Mouse (Mus musculus) liver, adult 2 months (tissue): ENCODE measurements around the gene Dhx29. TPM values are rescaled to one million over a fixed set of nuclear protein-coding genes. Genes with fewer than 3 reads are reported as not detected.

Source experiments
- DNase-seq: peaks from one replicate; pipeline ENCODE4 v3.0.0-alpha.2; 2011; ENCODE audit warnings: low read depth, low spot score; ENCODE audit errors: extremely low read depth
- H3K27ac ChIP-seq: fragments of 200-500 bp; replicated peaks from 2 replicates; pipeline ENCODE4 v1.5.1; 2012; ENCODE audit warnings: low read depth, mild to moderate bottlenecking, control low read depth, inconsistent platforms, low read length; ENCODE audit not compliant: insufficient read depth
- H3K27me3 ChIP-seq: fragments of 200-500 bp; 2 replicates; pipeline ENCODE4 v1.6.1; 2012; ENCODE audit warnings: mild to moderate bottlenecking, moderate library complexity, low read length, inconsistent platforms; ENCODE audit not compliant: control insufficient read depth, insufficient read depth
- H3K36me3 ChIP-seq: fragments of 200-500 bp; 2 replicates; pipeline ENCODE4 v1.6.1; 2012; ENCODE audit warnings: low read length, inconsistent platforms; ENCODE audit not compliant: control insufficient read depth, insufficient read depth
- H3K4me1 ChIP-seq: fragments of 200-500 bp; 2 replicates; pipeline ENCODE4 v1.6.1; 2011; ENCODE audit warnings: low read length; ENCODE audit not compliant: control insufficient read depth, insufficient read depth
- H3K4me3 ChIP-seq: fragments of 200-500 bp; 2 replicates; pipeline ENCODE4 v1.5.1; 2011; ENCODE audit warnings: low read depth, mild to moderate bottlenecking, control low read depth, low read length, moderate library complexity; ENCODE audit not compliant: insufficient read depth
- H3K79me2 ChIP-seq: fragments of 200-500 bp; 2 replicates; pipeline ENCODE4 v1.6.1; 2012; ENCODE audit warnings: inconsistent platforms, mild to moderate bottlenecking, low read length, moderate library complexity; ENCODE audit not compliant: control insufficient read depth, insufficient read depth
- H3K9ac ChIP-seq: fragments of 200-500 bp; 2 replicates; pipeline ENCODE4 v1.6.1; 2012; ENCODE audit warnings: low read depth, mild to moderate bottlenecking, control low read depth, inconsistent platforms, low read length
- CTCF ChIP-seq: fragments of 200-500 bp; IDR thresholded peaks from 2 replicates; pipeline ENCODE4 v1.5.1; 2011; ENCODE audit warnings: low read depth, low read length, control low read depth
- POLR2A ChIP-seq: fragments of 200-500 bp; IDR thresholded peaks from 2 replicates; pipeline ENCODE4 v1.6.1; 2011; ENCODE audit warnings: low read length, control low read depth; ENCODE audit not compliant: insufficient read depth; ENCODE audit errors: extremely low read depth
- WGBS: fragments of 180-500 bp; shearing (Covaris S2); methylation state at CpG from one replicate; pipeline ENCODE4 v1.1.7; 2018; 5-methylcytosine and 5-hydroxymethylcytosine counted together
- polyA plus RNA-seq: library from polyadenylated mRNA; depleted of rRNA; stranded (reverse); fragments of >200 nt; gene quantifications from 2 replicates; pipeline ENCODE4 v1.2.3, GENCODE M21; 2012; rRNA removed
- total RNA-seq: library from RNA; depleted of rRNA; stranded (reverse); fragments of >200 nt; gene quantifications from 2 replicates; pipeline ENCODE4 v1.2.3, GENCODE M21; 2014; rRNA removed

Dhx29 gene
- total RNA-seq (6.0 and 6.9 TPM in 2 replicates), polyA plus RNA-seq (1.9 and 2.0 TPM in 2 replicates)

- peaks cover 8% of the 10 kb centered on the region for H3K36me3 ChIP-seq
- under 1% methylated on average over 57 of the region's 57 CpGs for WGBS
- no peaks in the 10 kb centered on the region for H3K27me3 ChIP-seq
- H3K79me2 ChIP-seq: peaks cover 17% of the 10 kb centered on the region; the same call in 1 of the 2 replicates
- peak within 1 kb of the TSS; percentile 78 for H3K9ac ChIP-seq
- no peak for TF ChIP-seq CTCF
- TF ChIP-seq POLR2A: 0 out of 2 replicates have a peak, but pooled peaks have one; percentile 43
- peak within 1 kb of the TSS; percentile 36 for H3K27ac ChIP-seq
- H3K4me1 ChIP-seq: peaks cover 11% of the 10 kb centered on the region
- H3K4me3 ChIP-seq: peak within 1 kb of the TSS; percentile 87
- DNase-seq: peak; percentile 95
Observed at GRCm38 (mm10) chr13:112927287-112928001, at the start of gene Dhx29, which contains the start of gene Mtrex. Gene Dhx29 (plus strand): TSS chr13:112927454. Gene Mtrex (minus strand): TSS chr13:112927398.

GRCm38 (mm10) chr13:112887234-112887633 is 40.0 kb upstream of the Dhx29 start:
- no peak overlapping the region for H3K27ac ChIP-seq
- no peaks in the 10 kb centered on the region for H3K27me3 ChIP-seq
- no peak overlapping the region for H3K4me3 ChIP-seq
- TF ChIP-seq CTCF (no peak), POLR2A (no peak)
- 94% methylated on average over 12 of the region's 12 CpGs for WGBS
- H3K79me2 ChIP-seq: no peaks in the 10 kb centered on the region
- no peaks in the 10 kb centered on the region for H3K4me1 ChIP-seq
- peaks cover 62% of the 10 kb centered on the region for H3K36me3 ChIP-seq
- no peak overlapping the region for H3K9ac ChIP-seq
- DNase-seq: no peak

GRCm38 (mm10) chr13:112902176-112902575 is 25.1 kb upstream of the Dhx29 start:
- DNase-seq: peak; percentile 28
- Histone ChIP-seq H3K4me1 (no peaks in the 10 kb centered on the region), H3K9ac (no peak overlapping the region), H3K4me3 (no peak overlapping the region), H3K79me2 (no peaks in the 10 kb centered on the region), H3K27me3 (no peaks in the 10 kb centered on the region), H3K27ac (no peak overlapping the region), H3K36me3 (peaks cover 54% of the 10 kb centered on the region)
- WGBS: 20% methylated on average over 3 of the region's 3 CpGs
- TF ChIP-seq POLR2A: no peak
- TF ChIP-seq CTCF: no peak

GRCm38 (mm10) chr13:112909663-112910062 is 17.6 kb upstream of the Dhx29 start:
- DNase-seq: peak; percentile 47
- no peaks in the 10 kb centered on the region for H3K4me1 ChIP-seq
- 46% methylated on average over 4 of the region's 4 CpGs for WGBS
- no peak overlapping the region for H3K27ac ChIP-seq
- no peak overlapping the region for H3K4me3 ChIP-seq
- H3K79me2 ChIP-seq: no peaks in the 10 kb centered on the region; the same call in 1 of the 2 replicates
- H3K9ac ChIP-seq: no peak overlapping the region
- H3K36me3 ChIP-seq: peaks cover 42% of the 10 kb centered on the region
- no peaks in the 10 kb centered on the region for H3K27me3 ChIP-seq
- peak; percentile 58 for TF ChIP-seq CTCF
- no peak for TF ChIP-seq POLR2A

- Histone ChIP-seq H3K36me3 (peaks cover 38% of the 10 kb centered on the region), H3K4me1 (no peaks in the 10 kb centered on the region), H3K4me3 (no peak overlapping the region), H3K9ac (no peak overlapping the region), H3K27ac (no peak overlapping the region), H3K79me2 (no peaks in the 10 kb centered on the region; the same call in 1 of the 2 replicates), H3K27me3 (no peaks in the 10 kb centered on the region)
- 73% methylated on average over 4 of the region's 4 CpGs for WGBS
- no peak for DNase-seq
- TF ChIP-seq CTCF: no peak
- no peak for TF ChIP-seq POLR2A
Observed at GRCm38 (mm10) chr13:112910434-112910833, 16.8 kb upstream of the Dhx29 start.
